Mouse (Mus musculus): ENCODE measurements around the gene Slc15a5. TPM values are rescaled to one million over a fixed set of nuclear protein-coding genes. Genes with fewer than 3 reads are reported as not detected.

Gene Slc15a5
- polyA plus RNA-seq (2012; fragmentation: generic; extraction: Trizol): not detected
- long read RNA-seq, experiment 1: 0 reads
- long read RNA-seq, experiment 2: 0 reads

- Histone ChIP-seq H3ac (ENCODE audit: control insufficient read depth, insufficient read length, low read depth) (no peak within 1 kb of the TSS), H3K79me3 (ENCODE audit: low read depth) (no peaks in the 10 kb centered on the region), H3K4me3 (ENCODE audit: insufficient read depth, poor library complexity, severe bottlenecking) (no peak within 1 kb of the TSS), H3K36me3 (ENCODE audit: control insufficient read depth, insufficient read depth) (no peaks in the 10 kb centered on the region), H3K79me2 (ENCODE audit: control insufficient read depth, insufficient read depth) (no peaks in the 10 kb centered on the region), H3K27me3 (ENCODE audit: control insufficient read depth, insufficient read depth, insufficient read length) (no peaks in the 10 kb centered on the region)
- no peak for TF ChIP-seq CTCF (IDR thresholded peaks at IDR 0.05; ENCODE audit: control insufficient read depth, insufficient read depth, insufficient read length)
- no peak for TF ChIP-seq MAX (IDR thresholded peaks at IDR 0.05)
- no peak for TF ChIP-seq MYOD1 (IDR thresholded peaks at IDR 0.05; ENCODE audit: control insufficient read depth, insufficient read length, low read depth)
- no peak for TF ChIP-seq CEBPB (IDR thresholded peaks at IDR 0.05; ENCODE audit: low read depth)
Observed at GRCm38 (mm10) chr6:138079816-138080215, at the start of gene Slc15a5. Gene Slc15a5 (minus strand): TSS chr6:138079916.

GRCm38 (mm10) chr6:138128392-138129335 is 48.9 kb upstream of the Slc15a5 start:
- Histone ChIP-seq H3K79me2 (ENCODE audit: control insufficient read depth, insufficient read depth) (no peaks in the 10 kb centered on the region), H3ac (ENCODE audit: control insufficient read depth, insufficient read length, low read depth) (no peak overlapping the region), H3K4me3 (ENCODE audit: insufficient read depth, poor library complexity, severe bottlenecking) (no peak overlapping the region), H3K79me3 (ENCODE audit: low read depth) (no peaks in the 10 kb centered on the region), H3K27me3 (ENCODE audit: control insufficient read depth, insufficient read depth, insufficient read length) (no peaks in the 10 kb centered on the region), H3K36me3 (ENCODE audit: control insufficient read depth, insufficient read depth) (no peaks in the 10 kb centered on the region)
- no peak for TF ChIP-seq FOSL1 (IDR thresholded peaks at IDR 0.05; ENCODE audit: insufficient read depth, low read length, poor library complexity, severe bottlenecking)
- no peak for TF ChIP-seq CTCF (IDR thresholded peaks at IDR 0.05; ENCODE audit: control insufficient read depth, insufficient read depth, insufficient read length)
- no peak for TF ChIP-seq MYOD1 (IDR thresholded peaks at IDR 0.05; ENCODE audit: control insufficient read depth, insufficient read length, low read depth)
- no peak for TF ChIP-seq MYOG (IDR thresholded peaks at IDR 0.05; ENCODE audit: control insufficient read depth, extremely low read depth, insufficient read length)
- TF ChIP-seq CEBPB (IDR thresholded peaks at IDR 0.05; ENCODE audit: low read depth): no peak
- TF ChIP-seq MAX (IDR thresholded peaks at IDR 0.05): no peak
- no peak for TF ChIP-seq USF1 (IDR thresholded peaks at IDR 0.05; ENCODE audit: low read depth)

- Histone ChIP-seq H3K4me3 (ENCODE audit: insufficient read depth, poor library complexity, severe bottlenecking) (no peak overlapping the region), H3K27me3 (ENCODE audit: control insufficient read depth, insufficient read depth, insufficient read length) (no peaks in the 10 kb centered on the region), H3ac (ENCODE audit: control insufficient read depth, insufficient read length, low read depth) (no peak overlapping the region), H3K79me3 (ENCODE audit: low read depth) (no peaks in the 10 kb centered on the region), H3K36me3 (ENCODE audit: control insufficient read depth, insufficient read depth) (no peaks in the 10 kb centered on the region), H3K79me2 (ENCODE audit: control insufficient read depth, insufficient read depth) (no peaks in the 10 kb centered on the region)
- TF ChIP-seq FOSL1 (IDR thresholded peaks at IDR 0.05; ENCODE audit: insufficient read depth, low read length, poor library complexity, severe bottlenecking): no peak
- no peak for TF ChIP-seq MYOD1 (IDR thresholded peaks at IDR 0.05; ENCODE audit: control insufficient read depth, insufficient read length, low read depth)
- no peak for TF ChIP-seq MYOG (IDR thresholded peaks at IDR 0.05; ENCODE audit: control insufficient read depth, extremely low read depth, insufficient read length)
- TF ChIP-seq CEBPB (IDR thresholded peaks at IDR 0.05; ENCODE audit: low read depth): no peak
- TF ChIP-seq MAX (IDR thresholded peaks at IDR 0.05): no peak
- no peak for TF ChIP-seq USF1 (IDR thresholded peaks at IDR 0.05; ENCODE audit: low read depth)
- no peak for TF ChIP-seq CTCF (IDR thresholded peaks at IDR 0.05; ENCODE audit: control insufficient read depth, insufficient read depth, insufficient read length)
Observed at GRCm38 (mm10) chr6:138117496-138117895, 37.8 kb upstream of the Slc15a5 start.

- Histone ChIP-seq H3K27me3 (ENCODE audit: control insufficient read depth, insufficient read depth, insufficient read length) (no peaks in the 10 kb centered on the region), H3K79me3 (ENCODE audit: low read depth) (no peaks in the 10 kb centered on the region), H3K79me2 (ENCODE audit: control insufficient read depth, insufficient read depth) (no peaks in the 10 kb centered on the region), H3K4me3 (ENCODE audit: insufficient read depth, poor library complexity, severe bottlenecking) (no peak overlapping the region), H3ac (ENCODE audit: control insufficient read depth, insufficient read length, low read depth) (no peak overlapping the region), H3K36me3 (ENCODE audit: control insufficient read depth, insufficient read depth) (no peaks in the 10 kb centered on the region)
- TF ChIP-seq CEBPB (IDR thresholded peaks at IDR 0.05; ENCODE audit: low read depth) (no peak), MAX (IDR thresholded peaks at IDR 0.05) (no peak), FOSL1 (IDR thresholded peaks at IDR 0.05; ENCODE audit: insufficient read depth, low read length, poor library complexity, severe bottlenecking) (no peak), MYOD1 (IDR thresholded peaks at IDR 0.05; ENCODE audit: control insufficient read depth, insufficient read length, low read depth) (no peak), USF1 (IDR thresholded peaks at IDR 0.05; ENCODE audit: low read depth) (no peak), CTCF (IDR thresholded peaks at IDR 0.05; ENCODE audit: control insufficient read depth, insufficient read depth, insufficient read length) (no peak), MYOG (IDR thresholded peaks at IDR 0.05; ENCODE audit: control insufficient read depth, extremely low read depth, insufficient read length) (no peak)
Observed at GRCm38 (mm10) chr6:138104559-138104958, 24.8 kb upstream of the Slc15a5 start.

GRCm38 (mm10) chr6:138102940-138103339 is 23.2 kb upstream of the Slc15a5 start:
- no peak overlapping the region for H3K4me3 ChIP-seq (ENCODE audit: insufficient read depth, poor library complexity, severe bottlenecking)
- H3K27me3 ChIP-seq (ENCODE audit: control insufficient read depth, insufficient read depth, insufficient read length): no peaks in the 10 kb centered on the region
- H3K36me3 ChIP-seq (ENCODE audit: control insufficient read depth, insufficient read depth): no peaks in the 10 kb centered on the region
- H3ac ChIP-seq (ENCODE audit: control insufficient read depth, insufficient read length, low read depth): no peak overlapping the region
- TF ChIP-seq USF1 (IDR thresholded peaks at IDR 0.05; ENCODE audit: low read depth) (no peak), MAX (IDR thresholded peaks at IDR 0.05) (no peak), MYOD1 (IDR thresholded peaks at IDR 0.05; ENCODE audit: control insufficient read depth, insufficient read length, low read depth) (no peak), CEBPB (IDR thresholded peaks at IDR 0.05; ENCODE audit: low read depth) (no peak), CTCF (IDR thresholded peaks at IDR 0.05; ENCODE audit: control insufficient read depth, insufficient read depth, insufficient read length) (no peak), MYOG (IDR thresholded peaks at IDR 0.05; ENCODE audit: control insufficient read depth, extremely low read depth, insufficient read length) (no peak), FOSL1 (IDR thresholded peaks at IDR 0.05; ENCODE audit: insufficient read depth, low read length, poor library complexity, severe bottlenecking) (no peak)
- no peaks in the 10 kb centered on the region for H3K79me3 ChIP-seq (ENCODE audit: low read depth)
- no peaks in the 10 kb centered on the region for H3K79me2 ChIP-seq (ENCODE audit: control insufficient read depth, insufficient read depth)
